Mouse (Mus musculus): ENCODE measurements around the gene Atp6v0b. TPM values are rescaled to one million over a fixed set of nuclear protein-coding genes. Genes with fewer than 3 reads are reported as not detected.
A peak's percentile ranks its signal among the peaks of the same experiment; 100 is the strongest.

The Atp6v0b gene
- polyA plus RNA-seq, 2 experiments from 2014 or later: 91.3 to 92.4 TPM

- ATAC-seq: peak; percentile 19
These were observed 52.1 kb downstream of the Atp6v0b start for GRCm38 (mm10) chr4:117834845-117835530.

- ATAC-seq: no peak
These were observed 52.7 kb downstream of the Atp6v0b start, which contains the start of gene Slc6a9 for GRCm38 (mm10) chr4:117834457-117834844. Gene Slc6a9 (plus strand): TSS chr4:117834506.

Other genes starting within 250 kb of the Atp6v0b start
- gene Dmap1, start 205.1 kb downstream of the Atp6v0b start, polyA plus RNA-seq (2017; shearing (Covaris generic)): 10 to 100 TPM; 25.0 to 31.5 TPM
- not detected for gene Gm12845, start 162.9 kb downstream of the Atp6v0b start, polyA plus RNA-seq (2017; shearing (Covaris generic))
- not detected for gene Klf17, start 121.7 kb downstream of the Atp6v0b start, polyA plus RNA-seq (2017; shearing (Covaris generic))
- gene Slc6a9, start 52.8 kb downstream of the Atp6v0b start, polyA plus RNA-seq (2017; shearing (Covaris generic)): 1 to 10 TPM in 1 of 2 experiments, not detected in 1; 1.0 TPM
- gene Ccdc24, start 14.8 kb downstream of the Atp6v0b start, polyA plus RNA-seq (2017; shearing (Covaris generic)): not detected
- gene B4galt2, start 3.8 kb downstream of the Atp6v0b start, polyA plus RNA-seq (2017; shearing (Covaris generic)): not detected
- gene Dph2, start 4.7 kb upstream of the Atp6v0b start, polyA plus RNA-seq (2017; shearing (Covaris generic)): 10 to 100 TPM; 33.3 to 40.3 TPM
- 10 to 100 TPM; 15.7 to 21.2 TPM for gene Ipo13, start 27.7 kb upstream of the Atp6v0b start, polyA plus RNA-seq (2017; shearing (Covaris generic))
- gene Artn, start 42.4 kb upstream of the Atp6v0b start, polyA plus RNA-seq (2017; shearing (Covaris generic)): not detected
- under 1 TPM; 0.38 to 0.52 TPM for gene St3gal3, start 247.6 kb upstream of the Atp6v0b start, polyA plus RNA-seq (2017; shearing (Covaris generic))

All from CD4-positive, CD25-positive, alpha-beta regulatory T cell, adult 4 months (primary cell).